Comparison of ENCODE assay signal across 10 mouse cellular contexts in genomic region chr16:93780660-93781479, GRCm38 (mm10). TPM values are rescaled to one million over a fixed set of nuclear protein-coding genes. Genes with fewer than 3 reads are reported as not detected.
DNase-seq lines count a peak whose midpoint lies in the region; ATAC-seq and TF ChIP-seq lines count a peak whose summit lies in the region.
"Had no signal": no experiment of that assay in that cellular context is flagged by ENCODE, and none has a peak within 500 bp of the region (broad histone marks: within the 10 kb centered on the region; RNA-seq: fewer than 3 reads in every experiment).

No protein-coding gene starts in this region.

- H3K9ac ChIP-seq in liver, adult 2 months (ENCODE audit: low read depth, low read length) = no peak overlapping the region
- H3K9ac ChIP-seq in forebrain, embryonic 14.5 days (ENCODE audit: low read length) = no peak overlapping the region
- no peak overlapping the region for H3K9ac ChIP-seq in forebrain, embryonic 13.5 days
- H3K9ac ChIP-seq: heart, embryonic 15.5 days had no signal

- H3K4me2 ChIP-seq in forebrain, embryonic 14.5 days (ENCODE audit: low read length) = no peak overlapping the region
- no peak overlapping the region for H3K4me2 ChIP-seq in forebrain, embryonic 13.5 days
- H3K4me2 ChIP-seq: heart, embryonic 15.5 days had no signal

- 81% methylated on average over 14 of the region's 14 CpGs for WGBS in liver, adult 2 months
- WGBS in forebrain, embryonic 14.5 days = 63% methylated on average over 14 of the region's 14 CpGs
- 64% methylated on average over 14 of the region's 14 CpGs for WGBS in forebrain, embryonic 13.5 days

- no peaks in the 10 kb centered on the region for H3K4me1 ChIP-seq in liver, adult 2 months (ENCODE audit: control insufficient read depth, insufficient read depth, low read length)
- no peaks in the 10 kb centered on the region for H3K4me1 ChIP-seq in forebrain, embryonic 14.5 days (ENCODE audit: control insufficient read depth, insufficient read depth, low read length)
- H3K4me1 ChIP-seq in forebrain, embryonic 13.5 days = no peaks in the 10 kb centered on the region

- H3K27me3 ChIP-seq in liver, adult 2 months (ENCODE audit: control insufficient read depth, insufficient read depth, low read length) = no peaks in the 10 kb centered on the region
- no peaks in the 10 kb centered on the region for H3K27me3 ChIP-seq in forebrain, embryonic 14.5 days (replicated peaks; ENCODE audit: control insufficient read depth, insufficient read depth, low read length)
- H3K27me3 ChIP-seq in forebrain, embryonic 13.5 days = no peaks in the 10 kb centered on the region
- H3K27me3 ChIP-seq: heart, embryonic 15.5 days had no signal

- no peak overlapping the region for H3K27ac ChIP-seq in left cerebral cortex, adult 2 months
- H3K27ac ChIP-seq in liver, adult 2 months (replicated peaks; ENCODE audit: insufficient read depth, low read depth, low read length) = no peak overlapping the region
- H3K27ac ChIP-seq in forebrain, embryonic 14.5 days (ENCODE audit: low read depth, low read length) = no peak overlapping the region
- no peak overlapping the region for H3K27ac ChIP-seq in forebrain, embryonic 13.5 days
- H3K27ac ChIP-seq: heart, embryonic 15.5 days had no signal

- intact Hi-C loops in left cerebral cortex, adult 2 months (cut with DNase I) = no loop called here
- intact Hi-C loops in left cerebral cortex, postnatal 4 days (cut with DNase I) = no loop called here

- no peak overlapping the region for H3K4me3 ChIP-seq in left cerebral cortex, adult 2 months
- H3K4me3 ChIP-seq in liver, adult 2 months (ENCODE audit: insufficient read depth, low read depth, low read length) = no peak overlapping the region
- H3K4me3 ChIP-seq in forebrain, embryonic 14.5 days (ENCODE audit: low read depth, low read length) = no peak overlapping the region
- H3K4me3 ChIP-seq in forebrain, embryonic 13.5 days = no peak overlapping the region
- H3K4me3 ChIP-seq: heart, embryonic 15.5 days; myocyte had no signal

- ATAC-seq in forebrain, embryonic 14.5 days = no peak
- ATAC-seq in forebrain, embryonic 13.5 days = no peak

- H3K9me3 ChIP-seq in forebrain, embryonic 14.5 days (replicated peaks; ENCODE audit: control insufficient read depth, low read length) = no peaks in the 10 kb centered on the region
- no peaks in the 10 kb centered on the region for H3K9me3 ChIP-seq in forebrain, embryonic 13.5 days (replicated peaks)
- H3K9me3 ChIP-seq: heart, embryonic 15.5 days had no signal

- peaks cover 38% of the 10 kb centered on the region for H3K36me3 ChIP-seq in liver, adult 2 months (ENCODE audit: control insufficient read depth, insufficient read depth, low read length)
- H3K36me3 ChIP-seq in forebrain, embryonic 14.5 days (ENCODE audit: control insufficient read depth, insufficient read depth, low read length) = peaks cover 41% of the 10 kb centered on the region
- peaks cover 45% of the 10 kb centered on the region; the same call in 1 of the 2 replicates for H3K36me3 ChIP-seq in forebrain, embryonic 13.5 days (ENCODE audit: poor library complexity, severe bottlenecking)

- peak in 1 of 2 experiments; percentile 37 for DNase-seq in left cerebral cortex, adult 2 months (ENCODE audit: extremely low spot score in 1 of 2, low spot score in 2 of 2)
- DNase-seq in left cerebral cortex, postnatal 4 days = no peak
- DNase-seq in ZHBTc4 (ENCODE audit: low read depth, low spot score) = peak; percentile 75
- DNase-seq in liver, adult 2 months (ENCODE audit: extremely low read depth, low read depth, low spot score) = no peak
- DNase-seq in spleen, postnatal 10 days (ENCODE audit: low spot score in 2 of 2) = peak; percentile 53 to 79
- no peak for DNase-seq in Muller cell, postnatal 12 days (ENCODE audit: inconsistent ontology term)
- DNase-seq in forebrain, embryonic 14.5 days (ENCODE audit: low spot score) = no peak

- TF ChIP-seq POLR2A in liver, adult 2 months (IDR thresholded peaks at IDR 0.05; ENCODE audit: extremely low read depth, insufficient read depth, low read length) = no peak

- peak; percentile 31 for TF ChIP-seq CTCF in left cerebral cortex, adult 2 months (IDR thresholded peaks at IDR 0.05)
- peak; percentile 20 for TF ChIP-seq CTCF in liver, adult 2 months (IDR thresholded peaks at IDR 0.05; ENCODE audit: low read depth, low read length)

- no peaks in the 10 kb centered on the region for H3K79me2 ChIP-seq in liver, adult 2 months (ENCODE audit: control insufficient read depth, insufficient read depth, low read length)

RNA-seq across cellular contexts. Expression of gene Morc3, which starts 51.1 kb away (rescaled TPM):
- 10 to 100 TPM; 24.5 to 24.7 TPM for total RNA-seq in left cerebral cortex, adult 2 months (2021)
- total RNA-seq in left cerebral cortex, postnatal 4 days (2021) = 10 to 100 TPM; 38.0 to 45.6 TPM
- 22.9 and 26.8 TPM in 2 replicates for total RNA-seq in liver, adult 2 months (2014; rRNA removed)
- polyA plus RNA-seq in liver, adult 2 months (2012; rRNA removed) = 2.7 and 3.1 TPM in 2 replicates
- polyA plus RNA-seq in forebrain, embryonic 14.5 days (2014; fragmentation: Nextera tagmentation; extraction: Ambion mirVana) = 32.1 and 36.1 TPM in 2 replicates
- polyA plus RNA-seq in forebrain, embryonic 13.5 days (2015; fragmentation: Nextera tagmentation; extraction: Ambion mirVana) = 34.5 and 41.9 TPM in 2 replicates

Comparison
In these comparisons a context has a peak if more than half of its experiments do, and no peak if none do; other contexts are left out.
1. DNase-seq: peak in ZHBTc4 (single experiment) and spleen, postnatal 10 days (2 of 2); none in left cerebral cortex, postnatal 4 days (single experiment), liver, adult 2 months (single experiment), Muller cell, postnatal 12 days (single experiment) and forebrain, embryonic 14.5 days (single experiment).